Mouse (Mus musculus): Measurements from ENCODE around the gene Fubp3. TPM values are rescaled to one million over a fixed set of nuclear protein-coding genes. Genes with fewer than 3 reads are reported as not detected.
A peak's percentile ranks its signal among the peaks of the same experiment; 100 is the strongest.

Gene Fubp3
- polyA plus RNA-seq, 1 experiment from 2014 or later, result 89.5 TPM

GRCm38 (mm10) chr2:31637807-31638206, 65.4 kb downstream of the Fubp3 start:
- Histone ChIP-seq H3K9me3 (ENCODE audit: low read depth, low read length) (no peaks in the 10 kb centered on the region), H3K4me3 (ENCODE audit: low read depth, low read length) (no peak overlapping the region), H3K4me2 (no peak overlapping the region), H3K36me3 (ENCODE audit: insufficient read depth) (no peaks in the 10 kb centered on the region), H3K9ac (no peak overlapping the region), H3K27me3 (ENCODE audit: insufficient read depth, low read length) (peaks cover 100% of the 10 kb centered on the region), H3K27ac (ENCODE audit: low read depth) (no peak overlapping the region), H3K4me1 (ENCODE audit: insufficient read depth) (peaks cover 7% of the 10 kb centered on the region; the same call in 1 of the 2 replicates)
- DNase-seq (peak; percentile 62), ATAC-seq (ENCODE audit: insufficient read depth) (no peak)
- TF ChIP-seq CTCF (IDR thresholded peaks at IDR 0.05; ENCODE audit: low read depth), result peak; percentile 43
- under 1% methylated on average over 22 of the region's 22 CpGs for WGBS

GRCm38 (mm10) chr2:31638581-31639465, 66.4 kb downstream of the Fubp3 start:
- H3K4me1 ChIP-seq (ENCODE audit: insufficient read depth), result peaks cover 7% of the 10 kb centered on the region; the same call in 1 of the 2 replicates
- TF ChIP-seq CTCF (IDR thresholded peaks at IDR 0.05; ENCODE audit: low read depth), result no peak
- H3K4me3 ChIP-seq (ENCODE audit: low read depth, low read length), result 0 out of 2 replicates have a peak overlapping the region, but pooled peaks have one; percentile 9
- H3K9me3 ChIP-seq (ENCODE audit: low read depth, low read length), result no peaks in the 10 kb centered on the region
- DNase-seq, result no peak
- no peak overlapping the region for H3K27ac ChIP-seq (ENCODE audit: low read depth)
- H3K4me2 ChIP-seq, result no peak overlapping the region
- no peak overlapping the region for H3K9ac ChIP-seq
- H3K27me3 ChIP-seq (ENCODE audit: insufficient read depth, low read length), result peaks cover 100% of the 10 kb centered on the region
- WGBS, result 2% methylated on average over 33 of the region's 34 CpGs
- H3K36me3 ChIP-seq (ENCODE audit: insufficient read depth), result no peaks in the 10 kb centered on the region
- no peak for ATAC-seq (ENCODE audit: insufficient read depth)

- Histone ChIP-seq H3K4me1 (ENCODE audit: insufficient read depth) (peaks cover 7% of the 10 kb centered on the region; the same call in 1 of the 2 replicates), H3K4me2 (no peak overlapping the region), H3K9ac (no peak overlapping the region), H3K9me3 (ENCODE audit: low read depth, low read length) (no peaks in the 10 kb centered on the region), H3K27ac (ENCODE audit: low read depth) (no peak overlapping the region), H3K27me3 (ENCODE audit: insufficient read depth, low read length) (peaks cover 100% of the 10 kb centered on the region), H3K4me3 (ENCODE audit: low read depth, low read length) (0 out of 2 replicates have a peak overlapping the region, but pooled peaks have one; percentile 9), H3K36me3 (ENCODE audit: insufficient read depth) (no peaks in the 10 kb centered on the region)
- 1% methylated on average over 12 of the region's 13 CpGs for WGBS
- ATAC-seq (ENCODE audit: insufficient read depth) (no peak), DNase-seq (no peak)
- no peak for TF ChIP-seq CTCF (IDR thresholded peaks at IDR 0.05; ENCODE audit: low read depth)
Observed at GRCm38 (mm10) chr2:31639466-31639760, 67.0 kb downstream of the Fubp3 start.

- ATAC-seq (ENCODE audit: insufficient read depth) (no peak), DNase-seq (no peak)
- peaks cover 7% of the 10 kb centered on the region; the same call in 1 of the 2 replicates for H3K4me1 ChIP-seq (ENCODE audit: insufficient read depth)
- no peak within 1 kb of the TSS for H3K9ac ChIP-seq
- 0 out of 2 replicates have a peak within 1 kb of the TSS, but pooled peaks have one; percentile 9 for H3K4me3 ChIP-seq (ENCODE audit: low read depth, low read length)
- no peaks in the 10 kb centered on the region for H3K9me3 ChIP-seq (ENCODE audit: low read depth, low read length)
- peaks cover 100% of the 10 kb centered on the region for H3K27me3 ChIP-seq (ENCODE audit: insufficient read depth, low read length)
- no peaks in the 10 kb centered on the region for H3K36me3 ChIP-seq (ENCODE audit: insufficient read depth)
- 1% methylated on average over 41 of the region's 41 CpGs for WGBS
- no peak within 1 kb of the TSS for H3K4me2 ChIP-seq
- H3K27ac ChIP-seq (ENCODE audit: low read depth), result no peak within 1 kb of the TSS
- TF ChIP-seq CTCF (IDR thresholded peaks at IDR 0.05; ENCODE audit: low read depth), result no peak
Observed at GRCm38 (mm10) chr2:31639901-31640608, 67.6 kb downstream of the Fubp3 start, which contains the start of gene Prdm12. Gene Prdm12, plus strand, starts transcription at chr2:31640037.

GRCm38 (mm10) chr2:31640609-31641507, 68.4 kb downstream of the Fubp3 start:
- Histone ChIP-seq H3K36me3 (ENCODE audit: insufficient read depth) (no peaks in the 10 kb centered on the region), H3K9ac (no peak overlapping the region), H3K4me1 (ENCODE audit: insufficient read depth) (peaks cover 3% of the 10 kb centered on the region; the same call in 1 of the 2 replicates), H3K27me3 (ENCODE audit: insufficient read depth, low read length) (peaks cover 100% of the 10 kb centered on the region), H3K9me3 (ENCODE audit: low read depth, low read length) (no peaks in the 10 kb centered on the region), H3K27ac (ENCODE audit: low read depth) (no peak overlapping the region), H3K4me2 (no peak overlapping the region), H3K4me3 (ENCODE audit: low read depth, low read length) (no peak overlapping the region)
- DNase-seq (no peak), ATAC-seq (ENCODE audit: insufficient read depth) (no peak)
- WGBS, result 1% methylated on average over 48 of the region's 48 CpGs
- TF ChIP-seq CTCF (IDR thresholded peaks at IDR 0.05; ENCODE audit: low read depth), result no peak

GRCm38 (mm10) chr2:31641508-31641830, 69.0 kb downstream of the Fubp3 start:
- DNase-seq (no peak), ATAC-seq (ENCODE audit: insufficient read depth) (no peak)
- Histone ChIP-seq H3K4me2 (no peak overlapping the region), H3K4me1 (ENCODE audit: insufficient read depth) (no peaks in the 10 kb centered on the region), H3K9me3 (ENCODE audit: low read depth, low read length) (no peaks in the 10 kb centered on the region), H3K27me3 (ENCODE audit: insufficient read depth, low read length) (peaks cover 100% of the 10 kb centered on the region), H3K9ac (no peak overlapping the region), H3K4me3 (ENCODE audit: low read depth, low read length) (no peak overlapping the region), H3K27ac (ENCODE audit: low read depth) (no peak overlapping the region), H3K36me3 (ENCODE audit: insufficient read depth) (no peaks in the 10 kb centered on the region)
- TF ChIP-seq CTCF (IDR thresholded peaks at IDR 0.05; ENCODE audit: low read depth), result no peak
- 1% methylated on average over 11 of the region's 11 CpGs for WGBS

All from lung, embryonic 14.5 days (tissue).